Mouse (Mus musculus): ENCODE results near the gene Tmem222. TPM values are rescaled to one million over a fixed set of nuclear protein-coding genes. Genes with fewer than 3 reads are reported as not detected.

Gene Tmem222
- polyA plus RNA-seq, 1 experiment from 2014 or later: 104 TPM

GRCm38 (mm10) chr4:133247072-133247471 is 30.5 kb downstream of the Tmem222 start:
- Histone ChIP-seq H3K27ac (replicated peaks) (no peak overlapping the region), H3K27me3 (peaks cover 89% of the 10 kb centered on the region), H3K9ac (no peak overlapping the region), H3K4me3 (no peak overlapping the region), H3K4me2 (no peak overlapping the region), H3K36me3 (no peaks in the 10 kb centered on the region), H3K9me3 (no peaks in the 10 kb centered on the region), H3K4me1 (replicated peaks) (peaks cover 12% of the 10 kb centered on the region)
- no peak for ATAC-seq (ENCODE audit: low read depth)
- 33% methylated on average over 15 of the region's 15 CpGs for WGBS

GRCm38 (mm10) chr4:133244289-133244688 is 33.3 kb downstream of the Tmem222 start:
- no peak for ATAC-seq (ENCODE audit: low read depth)
- H3K4me1 ChIP-seq (replicated peaks): peaks cover 10% of the 10 kb centered on the region
- peaks cover 87% of the 10 kb centered on the region for H3K27me3 ChIP-seq
- H3K36me3 ChIP-seq: no peaks in the 10 kb centered on the region
- H3K4me3 ChIP-seq: no peak overlapping the region
- H3K9me3 ChIP-seq: no peaks in the 10 kb centered on the region
- no peak overlapping the region for H3K4me2 ChIP-seq
- no peak overlapping the region for H3K27ac ChIP-seq (replicated peaks)
- no peak overlapping the region for H3K9ac ChIP-seq
- WGBS: 97% methylated on average over 1 of the region's 1 CpGs

GRCm38 (mm10) chr4:133243538-133243937 is 34.1 kb downstream of the Tmem222 start:
- Histone ChIP-seq H3K4me1 (replicated peaks) (peaks cover 10% of the 10 kb centered on the region), H3K36me3 (no peaks in the 10 kb centered on the region), H3K9ac (no peak overlapping the region), H3K27ac (replicated peaks) (no peak overlapping the region), H3K27me3 (peaks cover 85% of the 10 kb centered on the region), H3K9me3 (no peaks in the 10 kb centered on the region), H3K4me3 (no peak overlapping the region), H3K4me2 (no peak overlapping the region)
- no peak for ATAC-seq (ENCODE audit: low read depth)
- 50% methylated on average over 13 of the region's 13 CpGs for WGBS

- Histone ChIP-seq H3K9ac (no peak overlapping the region), H3K27me3 (peaks cover 77% of the 10 kb centered on the region), H3K4me2 (no peak overlapping the region), H3K36me3 (no peaks in the 10 kb centered on the region), H3K27ac (replicated peaks) (no peak overlapping the region), H3K9me3 (no peaks in the 10 kb centered on the region), H3K4me1 (replicated peaks) (peaks cover 10% of the 10 kb centered on the region), H3K4me3 (no peak overlapping the region)
- no peak for ATAC-seq (ENCODE audit: low read depth)
- WGBS: 46% methylated on average over 9 of the region's 9 CpGs
These were observed 34.9 kb downstream of the Tmem222 start for GRCm38 (mm10) chr4:133242710-133243109.

- H3K9ac ChIP-seq: no peak overlapping the region
- peak overlapping the region; percentile 79 for H3K4me2 ChIP-seq
- no peak overlapping the region for H3K27ac ChIP-seq (replicated peaks)
- peaks cover 69% of the 10 kb centered on the region for H3K27me3 ChIP-seq
- H3K36me3 ChIP-seq: no peaks in the 10 kb centered on the region
- H3K4me1 ChIP-seq (replicated peaks): peaks cover 10% of the 10 kb centered on the region
- peak overlapping the region; percentile 53 for H3K4me3 ChIP-seq
- 38% methylated on average over 11 of the region's 11 CpGs for WGBS
- no peaks in the 10 kb centered on the region for H3K9me3 ChIP-seq
- no peak for ATAC-seq (ENCODE audit: low read depth)
These were observed 35.7 kb downstream of the Tmem222 start for GRCm38 (mm10) chr4:133241910-133242309.

GRCm38 (mm10) chr4:133240934-133241908 is 36.4 kb downstream of the Tmem222 start:
- Histone ChIP-seq H3K27me3 (peaks cover 62% of the 10 kb centered on the region), H3K4me1 (replicated peaks) (peaks cover 10% of the 10 kb centered on the region), H3K27ac (replicated peaks) (no peak overlapping the region), H3K9ac (peak overlapping the region; percentile 68), H3K4me3 (peak overlapping the region; percentile 53), H3K9me3 (no peaks in the 10 kb centered on the region), H3K36me3 (no peaks in the 10 kb centered on the region), H3K4me2 (peak overlapping the region; percentile 79)
- ATAC-seq (ENCODE audit: low read depth): peak; percentile 89
- under 1% methylated on average over 78 of the region's 78 CpGs for WGBS

GRCm38 (mm10) chr4:133240490-133240921 is 37.1 kb downstream of the Tmem222 start, which contains the start of gene Map3k6:
Gene Map3k6 (plus strand): TSS chr4:133240818.
- Histone ChIP-seq H3K4me2 (peak within 1 kb of the TSS; percentile 79), H3K4me1 (replicated peaks) (peaks cover 10% of the 10 kb centered on the region), H3K9me3 (no peaks in the 10 kb centered on the region), H3K9ac (peak within 1 kb of the TSS; percentile 68), H3K27me3 (peaks cover 63% of the 10 kb centered on the region), H3K4me3 (peak within 1 kb of the TSS; percentile 53), H3K36me3 (no peaks in the 10 kb centered on the region), H3K27ac (replicated peaks) (no peak within 1 kb of the TSS)
- 3% methylated on average over 16 of the region's 16 CpGs for WGBS
- ATAC-seq (ENCODE audit: low read depth): peak; percentile 38; the same call in 1 of the 2 replicates

GRCm38 (mm10) chr4:133237911-133238310 is 39.7 kb downstream of the Tmem222 start:
- H3K4me3 ChIP-seq: no peak overlapping the region
- no peak for ATAC-seq (ENCODE audit: low read depth)
- H3K27ac ChIP-seq (replicated peaks): no peak overlapping the region
- no peaks in the 10 kb centered on the region for H3K9me3 ChIP-seq
- H3K9ac ChIP-seq: no peak overlapping the region
- H3K4me1 ChIP-seq (replicated peaks): peaks cover 10% of the 10 kb centered on the region
- H3K4me2 ChIP-seq: no peak overlapping the region
- H3K27me3 ChIP-seq: peaks cover 44% of the 10 kb centered on the region
- 78% methylated on average over 4 of the region's 4 CpGs for WGBS
- no peaks in the 10 kb centered on the region for H3K36me3 ChIP-seq

- Histone ChIP-seq H3K4me3 (no peak overlapping the region), H3K9ac (no peak overlapping the region), H3K27ac (replicated peaks) (no peak overlapping the region), H3K36me3 (no peaks in the 10 kb centered on the region), H3K9me3 (no peaks in the 10 kb centered on the region), H3K4me2 (no peak overlapping the region), H3K4me1 (replicated peaks) (peaks cover 2% of the 10 kb centered on the region), H3K27me3 (peaks cover 20% of the 10 kb centered on the region)
- no peak for ATAC-seq (ENCODE audit: low read depth)
- WGBS: 78% methylated on average over 5 of the region's 5 CpGs
These were observed 42.2 kb downstream of the Tmem222 start for GRCm38 (mm10) chr4:133235415-133235814.

- no peak overlapping the region for H3K27ac ChIP-seq (replicated peaks)
These were observed 42.8 kb downstream of the Tmem222 start for GRCm38 (mm10) chr4:133234771-133235170.

GRCm38 (mm10) chr4:133233285-133233976 is 44.2 kb downstream of the Tmem222 start:
- WGBS: 43% methylated on average over 10 of the region's 10 CpGs
- H3K4me2 ChIP-seq: no peak overlapping the region
- H3K9ac ChIP-seq: no peak overlapping the region
- no peaks in the 10 kb centered on the region for H3K36me3 ChIP-seq
- peaks cover 7% of the 10 kb centered on the region for H3K27me3 ChIP-seq
- H3K4me1 ChIP-seq (replicated peaks): no peaks in the 10 kb centered on the region
- H3K4me3 ChIP-seq: no peak overlapping the region
- no peak for ATAC-seq (ENCODE audit: low read depth)
- H3K9me3 ChIP-seq: no peaks in the 10 kb centered on the region
- H3K27ac ChIP-seq (replicated peaks): no peak overlapping the region

More at GRCm38 (mm10) chr4:133234771-133235170, 42.8 kb downstream of the Tmem222 start:
- whole genome bisulfite sequencing: 68% methylated on average over 5 of the region's 5 CpGs
- H3K9ac ChIP-seq: no peak overlapping the region
- no peaks in the 10 kb centered on the region for H3K4me1 ChIP-seq (replicated peaks)
- no peaks in the 10 kb centered on the region for H3K36me3 ChIP-seq
- no peak overlapping the region for H3K4me2 ChIP-seq
- H3K9me3 ChIP-seq: no peaks in the 10 kb centered on the region
- ATAC-seq (ENCODE audit: low read depth): no peak
- peaks cover 14% of the 10 kb centered on the region for H3K27me3 ChIP-seq
- H3K4me3 ChIP-seq: no peak overlapping the region

- H3K36me3 ChIP-seq: no peaks in the 10 kb centered on the region
- H3K4me3 ChIP-seq: no peak overlapping the region
- H3K4me2 ChIP-seq: no peak overlapping the region
- H3K9me3 ChIP-seq: no peaks in the 10 kb centered on the region
- H3K27me3 ChIP-seq: no peaks in the 10 kb centered on the region
- 58% methylated on average over 8 of the region's 8 CpGs for WGBS
- H3K9ac ChIP-seq: no peak overlapping the region
- 0 out of 2 replicates have a peak overlapping the region, but pooled peaks have one; percentile 5 for H3K27ac ChIP-seq (replicated peaks)
- no peaks in the 10 kb centered on the region for H3K4me1 ChIP-seq (replicated peaks)
- ATAC-seq (ENCODE audit: low read depth): no peak
These were observed 48.0 kb downstream of the Tmem222 start for GRCm38 (mm10) chr4:133229582-133229981.
